9 mouse cellular contexts compared by ENCODE assay signal in genomic region chr4:62480709-62481605, GRCm38 (mm10). TPM values are rescaled to one million over a fixed set of nuclear protein-coding genes. Genes with fewer than 3 reads are reported as not detected.
DNase-seq lines count a peak whose midpoint lies in the region; ATAC-seq and TF ChIP-seq lines count a peak whose summit lies in the region.
"Had no signal": no experiment of that assay in that cellular context is flagged by ENCODE, and none has a peak within 500 bp of the region (broad histone marks: within the 10 kb centered on the region; RNA-seq: fewer than 3 reads in every experiment).

No protein-coding gene starts in this region.

- no peaks in the 10 kb centered on the region for H3K9me3 ChIP-seq in hindbrain, embryonic 13.5 days
- H3K9me3 ChIP-seq in hindbrain, embryonic 11.5 days (ENCODE audit: control insufficient read depth, low read length): no peaks in the 10 kb centered on the region
- H3K9me3 ChIP-seq in intestine, postnatal 0 days (ENCODE audit: control insufficient read depth): no peaks in the 10 kb centered on the region
- no peaks in the 10 kb centered on the region for H3K9me3 ChIP-seq in midbrain, embryonic 15.5 days
- H3K9me3 ChIP-seq: heart, embryonic 13.5 days had no signal

- 46% methylated on average over 10 of the region's 10 CpGs for WGBS in hindbrain, embryonic 13.5 days
- WGBS in hindbrain, embryonic 11.5 days: 53% methylated on average over 10 of the region's 10 CpGs
- 20% methylated on average over 10 of the region's 10 CpGs for WGBS in intestine, postnatal 0 days
- WGBS in midbrain, embryonic 15.5 days: 50% methylated on average over 10 of the region's 10 CpGs

- H3K4me2 ChIP-seq in hindbrain, embryonic 13.5 days: no peak overlapping the region
- H3K4me2 ChIP-seq in hindbrain, embryonic 11.5 days (replicated peaks; ENCODE audit: low read depth, low read length): no peak overlapping the region
- peak overlapping the region; percentile 91 for H3K4me2 ChIP-seq in intestine, postnatal 0 days (replicated peaks; ENCODE audit: low read depth)
- no peak overlapping the region for H3K4me2 ChIP-seq in midbrain, embryonic 15.5 days

- no peak for TF ChIP-seq CTCF in intestine, postnatal 0 days (IDR thresholded peaks at IDR 0.05; ENCODE audit: low read depth)
- TF ChIP-seq CTCF in layer of hippocampus, adult 2 months (conservative IDR thresholded peaks at IDR 0.05): no peak

- H3K27me3 ChIP-seq in hindbrain, embryonic 13.5 days: peaks cover 55% of the 10 kb centered on the region
- H3K27me3 ChIP-seq in hindbrain, embryonic 11.5 days (ENCODE audit: control insufficient read depth, insufficient read depth, low read length): peaks cover 21% of the 10 kb centered on the region
- no peaks in the 10 kb centered on the region for H3K27me3 ChIP-seq in intestine, postnatal 0 days (replicated peaks; ENCODE audit: control insufficient read depth, insufficient read depth, low read length)
- peaks cover 23% of the 10 kb centered on the region for H3K27me3 ChIP-seq in midbrain, embryonic 15.5 days (replicated peaks)

- no peak overlapping the region for H3K9ac ChIP-seq in hindbrain, embryonic 13.5 days
- no peak overlapping the region for H3K9ac ChIP-seq in hindbrain, embryonic 11.5 days (ENCODE audit: low read depth, low read length)
- no peak overlapping the region for H3K9ac ChIP-seq in intestine, postnatal 0 days (ENCODE audit: low read depth, low read length)
- H3K9ac ChIP-seq in midbrain, embryonic 15.5 days: no peak overlapping the region

- ATAC-seq in hindbrain, embryonic 13.5 days (ENCODE audit: low FRiP score): peak; percentile 43; the same call in 1 of the 2 replicates
- no peak for ATAC-seq in hindbrain, embryonic 11.5 days (ENCODE audit: low FRiP score)
- ATAC-seq in intestine, postnatal 0 days: no peak
- ATAC-seq in midbrain, embryonic 15.5 days (replicated peaks): peak; percentile 24; the same call in 1 of the 2 replicates

- DNase-seq in hindbrain, embryonic 11.5 days (ENCODE audit: low spot score): no peak
- DNase-seq in ZHBTc4 (ENCODE audit: low read depth, low spot score): peak; percentile 11
- no peak for DNase-seq in left cerebral cortex, adult 9 months (ENCODE audit: low spot score in 2 of 2)
- DNase-seq in retina, embryonic 14.5 days (ENCODE audit: low spot score): no peak
- DNase-seq in layer of hippocampus, adult 2 months (ENCODE audit: low spot score in 2 of 2): no peak

- no peaks in the 10 kb centered on the region for H3K36me3 ChIP-seq in hindbrain, embryonic 13.5 days
- no peaks in the 10 kb centered on the region for H3K36me3 ChIP-seq in hindbrain, embryonic 11.5 days (ENCODE audit: control insufficient read depth, insufficient read depth, low read length)
- no peaks in the 10 kb centered on the region for H3K36me3 ChIP-seq in intestine, postnatal 0 days (ENCODE audit: control insufficient read depth, insufficient read depth)
- no peaks in the 10 kb centered on the region for H3K36me3 ChIP-seq in midbrain, embryonic 15.5 days (replicated peaks)
- H3K36me3 ChIP-seq: heart, embryonic 13.5 days had no signal

- no peak overlapping the region for H3K4me3 ChIP-seq in hindbrain, embryonic 13.5 days
- H3K4me3 ChIP-seq in hindbrain, embryonic 11.5 days (ENCODE audit: low read depth, low read length): no peak overlapping the region
- H3K4me3 ChIP-seq in intestine, postnatal 0 days (ENCODE audit: low read depth, low read length): peak overlapping the region; percentile 60
- no peak overlapping the region for H3K4me3 ChIP-seq in midbrain, embryonic 15.5 days
- no peak overlapping the region for H3K4me3 ChIP-seq in layer of hippocampus, adult 2 months

- no peak overlapping the region for H3K27ac ChIP-seq in hindbrain, embryonic 13.5 days
- no peak overlapping the region for H3K27ac ChIP-seq in hindbrain, embryonic 11.5 days (ENCODE audit: low read depth, low read length)
- no peak overlapping the region for H3K27ac ChIP-seq in intestine, postnatal 0 days (ENCODE audit: low read depth, low read length)
- H3K27ac ChIP-seq in midbrain, embryonic 15.5 days: no peak overlapping the region
- no peak overlapping the region for H3K27ac ChIP-seq in layer of hippocampus, adult 2 months
- H3K27ac ChIP-seq: heart, embryonic 13.5 days had no signal

- peaks cover 10% of the 10 kb centered on the region for H3K4me1 ChIP-seq in hindbrain, embryonic 13.5 days (replicated peaks)
- peaks cover 2% of the 10 kb centered on the region; the same call in 1 of the 2 replicates for H3K4me1 ChIP-seq in hindbrain, embryonic 11.5 days (replicated peaks; ENCODE audit: control insufficient read depth, insufficient read depth, low read length)
- peaks cover 7% of the 10 kb centered on the region; the same call in 1 of the 2 replicates for H3K4me1 ChIP-seq in intestine, postnatal 0 days (replicated peaks; ENCODE audit: control insufficient read depth, insufficient read depth, low read length)
- peaks cover 11% of the 10 kb centered on the region for H3K4me1 ChIP-seq in midbrain, embryonic 15.5 days

RNA-seq across cellular contexts. Expression of gene Bspry, which starts 1.1 kb away (rescaled TPM):
- polyA plus RNA-seq in hindbrain, embryonic 13.5 days (2015; fragmentation: Nextera tagmentation; extraction: Ambion mirVana): 0.43 and 0.95 TPM in 2 replicates
- 0.94 and 1.0 TPM in 2 replicates for polyA plus RNA-seq in hindbrain, embryonic 11.5 days (2014; fragmentation: Nextera tagmentation; extraction: Ambion mirVana)
- polyA plus RNA-seq in intestine, postnatal 0 days (2015; fragmentation: Nextera tagmentation; extraction: Ambion mirVana): 14.7 and 20.5 TPM in 2 replicates
- 0.60 and 1.0 TPM in 2 replicates for polyA plus RNA-seq in midbrain, embryonic 15.5 days (2015; fragmentation: Nextera tagmentation; extraction: Ambion mirVana)
- under 1 TPM; 0.64 to 0.69 TPM for total RNA-seq in layer of hippocampus, adult 2 months (2021)

RNA-seq across cellular contexts. Expression of gene Wdr31, which starts 10.3 kb away (rescaled TPM):
- polyA plus RNA-seq in hindbrain, embryonic 13.5 days (2015; fragmentation: Nextera tagmentation; extraction: Ambion mirVana): 8.8 and 9.0 TPM in 2 replicates
- 6.4 and 6.9 TPM in 2 replicates for polyA plus RNA-seq in hindbrain, embryonic 11.5 days (2014; fragmentation: Nextera tagmentation; extraction: Ambion mirVana)
- 1.6 and 1.8 TPM in 2 replicates for polyA plus RNA-seq in intestine, postnatal 0 days (2015; fragmentation: Nextera tagmentation; extraction: Ambion mirVana)
- polyA plus RNA-seq in midbrain, embryonic 15.5 days (2015; fragmentation: Nextera tagmentation; extraction: Ambion mirVana): 15.8 and 16.3 TPM in 2 replicates
- total RNA-seq in layer of hippocampus, adult 2 months (2021): 1 to 10 TPM; 7.3 to 8.3 TPM

RNA-seq across cellular contexts. Expression of gene Hdhd3, which starts 22.3 kb away (rescaled TPM):
- 13.3 and 15.5 TPM in 2 replicates for polyA plus RNA-seq in hindbrain, embryonic 13.5 days (2015; fragmentation: Nextera tagmentation; extraction: Ambion mirVana)
- 13.7 and 16.7 TPM in 2 replicates for polyA plus RNA-seq in hindbrain, embryonic 11.5 days (2014; fragmentation: Nextera tagmentation; extraction: Ambion mirVana)
- polyA plus RNA-seq in intestine, postnatal 0 days (2015; fragmentation: Nextera tagmentation; extraction: Ambion mirVana): 125 and 145 TPM in 2 replicates
- 12.7 and 14.5 TPM in 2 replicates for polyA plus RNA-seq in midbrain, embryonic 15.5 days (2015; fragmentation: Nextera tagmentation; extraction: Ambion mirVana)
- 10 to 100 TPM in 1 of 2 experiments, 1 to 10 TPM in 1; 7.9 to 11.1 TPM for total RNA-seq in layer of hippocampus, adult 2 months (2021)

RNA-seq across cellular contexts. Expression of gene Alad, which starts 38.8 kb away (rescaled TPM):
- polyA plus RNA-seq in hindbrain, embryonic 13.5 days (2015; fragmentation: Nextera tagmentation; extraction: Ambion mirVana): 64.2 and 66.1 TPM in 2 replicates
- 77.5 and 80.1 TPM in 2 replicates for polyA plus RNA-seq in hindbrain, embryonic 11.5 days (2014; fragmentation: Nextera tagmentation; extraction: Ambion mirVana)
- polyA plus RNA-seq in intestine, postnatal 0 days (2015; fragmentation: Nextera tagmentation; extraction: Ambion mirVana): 156 and 168 TPM in 2 replicates
- polyA plus RNA-seq in midbrain, embryonic 15.5 days (2015; fragmentation: Nextera tagmentation; extraction: Ambion mirVana): 71.2 and 72.1 TPM in 2 replicates
- total RNA-seq in layer of hippocampus, adult 2 months (2021): 10 to 100 TPM; 24.6 to 31.5 TPM

RNA-seq across cellular contexts. Expression of gene Pole3, which starts 43.9 kb away (rescaled TPM):
- 68.2 and 70.3 TPM in 2 replicates for polyA plus RNA-seq in hindbrain, embryonic 13.5 days (2015; fragmentation: Nextera tagmentation; extraction: Ambion mirVana)
- 116 and 117 TPM in 2 replicates for polyA plus RNA-seq in hindbrain, embryonic 11.5 days (2014; fragmentation: Nextera tagmentation; extraction: Ambion mirVana)
- 38.0 TPM in 2 replicates for polyA plus RNA-seq in intestine, postnatal 0 days (2015; fragmentation: Nextera tagmentation; extraction: Ambion mirVana)
- 58.9 and 62.2 TPM in 2 replicates for polyA plus RNA-seq in midbrain, embryonic 15.5 days (2015; fragmentation: Nextera tagmentation; extraction: Ambion mirVana)
- 10 to 100 TPM; 28.0 to 28.5 TPM for total RNA-seq in layer of hippocampus, adult 2 months (2021)

Comparison
In these comparisons a context has a peak if more than half of its experiments do, and no peak if none do; other contexts are left out.
1. ATAC-seq: peak in hindbrain, embryonic 13.5 days (single experiment) and midbrain, embryonic 15.5 days (single experiment); none in hindbrain, embryonic 11.5 days (single experiment) and intestine, postnatal 0 days (single experiment).